Mouse (Mus musculus): ENCODE results near the gene Zfp146. TPM values are rescaled to one million over a fixed set of nuclear protein-coding genes. Genes with fewer than 3 reads are reported as not detected.
"Not testable (repeated sequence)": the region's sequence is repeated elsewhere in the genome, so short reads cannot be mapped to it uniquely, and the experiment has no call there.

The Zfp146 gene
- polyA plus RNA-seq, 1 experiment, result 15.8 TPM

DNA sequence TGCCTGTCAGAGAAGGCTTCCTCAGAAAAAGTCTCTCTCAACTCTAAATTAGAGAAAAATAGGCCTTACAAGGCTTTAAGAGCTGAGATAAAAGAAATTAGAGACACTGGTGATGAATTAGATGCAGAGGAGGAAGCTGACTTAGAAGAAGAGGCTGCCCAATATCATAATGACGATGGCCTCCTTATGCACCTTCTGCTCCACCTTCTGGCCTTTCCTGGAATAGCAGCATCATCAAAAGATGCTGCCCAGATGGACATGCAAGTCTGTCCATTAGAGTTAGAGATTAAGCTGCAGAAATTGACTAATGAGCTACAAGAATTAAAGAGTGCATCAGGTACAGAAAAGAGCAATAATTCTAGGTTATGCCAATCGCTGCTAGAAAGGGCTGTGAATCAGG is 35.8 kb upstream of the Zfp146 start:
- Histone ChIP-seq H3K27me3 (ENCODE audit: control insufficient read depth, insufficient read depth, insufficient read length) (no peaks in the 10 kb centered on the region), H3K4me3 (ENCODE audit: insufficient read depth, poor library complexity, severe bottlenecking) (no peak overlapping the region)
- TF ChIP-seq CTCF (IDR thresholded peaks at IDR 0.05; ENCODE audit: control insufficient read depth, insufficient read depth, insufficient read length) (peak; percentile 52), MAX (IDR thresholded peaks at IDR 0.05) (no peak)

DNA sequence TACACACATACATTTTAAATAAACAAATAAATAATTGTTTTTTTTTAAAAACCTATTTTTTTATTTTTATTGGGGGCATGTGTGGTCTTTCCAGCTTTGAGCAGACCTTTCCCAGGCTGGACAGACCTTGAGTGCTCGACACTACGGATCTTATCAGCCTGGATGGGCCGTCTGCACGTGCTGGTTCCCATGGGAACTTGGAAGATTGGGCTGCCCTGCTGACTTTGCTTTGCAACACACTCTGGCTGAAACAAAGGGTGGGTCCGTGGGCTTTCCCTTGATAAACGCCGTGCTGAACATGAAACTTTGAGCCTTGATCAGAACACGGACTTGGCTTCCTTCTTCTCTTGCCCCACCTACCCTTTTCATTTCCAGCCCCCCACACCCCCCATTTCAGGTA is 34.8 kb upstream of the Zfp146 start:
- Histone ChIP-seq H3K79me3 (ENCODE audit: low read depth) (no peaks in the 10 kb centered on the region), H3ac (ENCODE audit: control insufficient read depth, insufficient read length, low read depth) (no peak overlapping the region), H3K27me3 (ENCODE audit: control insufficient read depth, insufficient read depth, insufficient read length) (no peaks in the 10 kb centered on the region), H3K4me3 (ENCODE audit: insufficient read depth, poor library complexity, severe bottlenecking) (no peak overlapping the region), H3K79me2 (ENCODE audit: control insufficient read depth, insufficient read depth) (no peaks in the 10 kb centered on the region), H3K36me3 (ENCODE audit: control insufficient read depth, insufficient read depth) (no peaks in the 10 kb centered on the region)
- TF ChIP-seq CTCF (IDR thresholded peaks at IDR 0.05; ENCODE audit: control insufficient read depth, insufficient read depth, insufficient read length), result no peak
- TF ChIP-seq CEBPB (IDR thresholded peaks at IDR 0.05; ENCODE audit: low read depth), result no peak
- no peak for TF ChIP-seq FOSL1 (IDR thresholded peaks at IDR 0.05; ENCODE audit: insufficient read depth, low read length, poor library complexity, severe bottlenecking)
- TF ChIP-seq MYOG (IDR thresholded peaks at IDR 0.05; ENCODE audit: control insufficient read depth, extremely low read depth, insufficient read length), result no peak
- TF ChIP-seq MAX (IDR thresholded peaks at IDR 0.05), result no peak
- TF ChIP-seq USF1 (IDR thresholded peaks at IDR 0.05; ENCODE audit: low read depth), result no peak
- TF ChIP-seq MYOD1 (IDR thresholded peaks at IDR 0.05; ENCODE audit: control insufficient read depth, insufficient read length, low read depth), result no peak

More for the DNA sequence above, 35.8 kb upstream of the Zfp146 start:
- H3K79me3 ChIP-seq (ENCODE audit: low read depth), result no peaks in the 10 kb centered on the region
- H3K36me3 ChIP-seq (ENCODE audit: control insufficient read depth, insufficient read depth), result no peaks in the 10 kb centered on the region
- H3K79me2 ChIP-seq (ENCODE audit: control insufficient read depth, insufficient read depth), result no peaks in the 10 kb centered on the region
- H3ac ChIP-seq (ENCODE audit: control insufficient read depth, insufficient read length, low read depth), result no peak overlapping the region

- H3K79me3 ChIP-seq (ENCODE audit: low read depth), result no peaks in the 10 kb centered on the region
- H3K4me3 ChIP-seq (ENCODE audit: insufficient read depth, poor library complexity, severe bottlenecking), result no peak overlapping the region
- H3K36me3 ChIP-seq (ENCODE audit: control insufficient read depth, insufficient read depth), result no peaks in the 10 kb centered on the region
- no peak for TF ChIP-seq CTCF (IDR thresholded peaks at IDR 0.05; ENCODE audit: control insufficient read depth, insufficient read depth, insufficient read length)
- TF ChIP-seq MAX (IDR thresholded peaks at IDR 0.05), result no peak
- H3ac ChIP-seq (ENCODE audit: control insufficient read depth, insufficient read length, low read depth), result no peak overlapping the region
- no peaks in the 10 kb centered on the region for H3K79me2 ChIP-seq (ENCODE audit: control insufficient read depth, insufficient read depth)
- no peaks in the 10 kb centered on the region for H3K27me3 ChIP-seq (ENCODE audit: control insufficient read depth, insufficient read depth, insufficient read length)
These were observed 33.5 kb upstream of the Zfp146 start for GRCm38 (mm10) chr7:30202895-30203690.

DNA sequence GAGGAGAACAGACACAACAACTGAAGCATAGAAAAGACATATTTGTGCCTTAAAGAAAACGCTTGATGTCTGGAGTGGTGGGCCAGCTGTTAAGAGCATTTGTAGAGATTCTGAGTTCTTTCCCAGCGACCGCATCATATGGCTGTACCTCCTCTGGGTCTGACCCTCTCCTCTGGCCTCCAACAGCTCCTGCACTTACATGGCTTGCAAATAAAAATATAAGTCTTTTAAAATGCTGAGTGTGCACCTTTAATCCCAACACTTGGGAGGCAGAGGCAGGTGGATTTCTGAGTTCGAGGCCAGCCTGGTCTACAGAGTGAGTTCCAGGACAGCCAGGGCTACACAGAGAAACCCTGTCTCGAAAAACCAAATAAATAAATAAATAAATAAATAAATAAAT is 31.1 kb upstream of the Zfp146 start:
- not testable (repeated sequence) for H3ac ChIP-seq (ENCODE audit: control insufficient read depth, insufficient read length, low read depth); H3K4me3 ChIP-seq (ENCODE audit: insufficient read depth, poor library complexity, severe bottlenecking); H3K79me2 ChIP-seq (ENCODE audit: control insufficient read depth, insufficient read depth); H3K27me3 ChIP-seq (ENCODE audit: control insufficient read depth, insufficient read depth, insufficient read length); H3K79me3 ChIP-seq (ENCODE audit: low read depth); H3K36me3 ChIP-seq (ENCODE audit: control insufficient read depth, insufficient read depth)

DNA sequence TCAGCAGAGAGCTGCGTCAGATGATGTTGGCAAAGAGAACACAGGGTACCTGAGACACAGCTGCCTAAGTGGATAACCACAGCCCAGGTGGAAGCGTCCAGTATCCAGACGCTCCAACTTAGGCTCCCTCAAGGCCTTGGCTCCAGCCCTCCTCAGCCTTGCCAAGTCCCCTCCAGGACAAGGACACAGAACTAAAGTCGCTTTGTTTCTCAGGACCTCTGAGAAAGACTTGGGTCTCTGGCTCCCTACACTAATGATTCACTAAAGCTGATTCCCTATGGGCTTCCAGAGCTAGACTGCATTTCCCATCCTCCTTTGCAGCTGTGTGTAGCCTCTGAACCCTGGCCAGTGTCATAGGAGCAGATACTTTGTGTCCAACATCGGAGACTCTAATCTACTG is 30.6 kb upstream of the Zfp146 start:
- no peak for TF ChIP-seq CTCF (IDR thresholded peaks at IDR 0.05; ENCODE audit: control insufficient read depth, insufficient read depth, insufficient read length)
- H3K79me2 ChIP-seq (ENCODE audit: control insufficient read depth, insufficient read depth), result no peaks in the 10 kb centered on the region
- H3K79me3 ChIP-seq (ENCODE audit: low read depth), result no peaks in the 10 kb centered on the region
- no peak overlapping the region for H3K4me3 ChIP-seq (ENCODE audit: insufficient read depth, poor library complexity, severe bottlenecking)
- H3K36me3 ChIP-seq (ENCODE audit: control insufficient read depth, insufficient read depth), result no peaks in the 10 kb centered on the region
- no peaks in the 10 kb centered on the region for H3K27me3 ChIP-seq (ENCODE audit: control insufficient read depth, insufficient read depth, insufficient read length)
- no peak overlapping the region for H3ac ChIP-seq (ENCODE audit: control insufficient read depth, insufficient read length, low read depth)

GRCm38 (mm10) chr7:30199498-30200139 is 30.1 kb upstream of the Zfp146 start:
- H3K27me3 ChIP-seq (ENCODE audit: control insufficient read depth, insufficient read depth, insufficient read length), result no peaks in the 10 kb centered on the region
- no peaks in the 10 kb centered on the region for H3K79me3 ChIP-seq (ENCODE audit: low read depth)
- H3K36me3 ChIP-seq (ENCODE audit: control insufficient read depth, insufficient read depth), result no peaks in the 10 kb centered on the region
- no peak overlapping the region for H3ac ChIP-seq (ENCODE audit: control insufficient read depth, insufficient read length, low read depth)
- H3K79me2 ChIP-seq (ENCODE audit: control insufficient read depth, insufficient read depth), result peaks cover 3% of the 10 kb centered on the region
- TF ChIP-seq CEBPB (IDR thresholded peaks at IDR 0.05; ENCODE audit: low read depth) (no peak), CTCF (IDR thresholded peaks at IDR 0.05; ENCODE audit: control insufficient read depth, insufficient read depth, insufficient read length) (no peak), MAX (IDR thresholded peaks at IDR 0.05) (no peak), USF1 (IDR thresholded peaks at IDR 0.05; ENCODE audit: low read depth) (no peak), FOSL1 (IDR thresholded peaks at IDR 0.05; ENCODE audit: insufficient read depth, low read length, poor library complexity, severe bottlenecking) (no peak), MYOD1 (IDR thresholded peaks at IDR 0.05; ENCODE audit: control insufficient read depth, insufficient read length, low read depth) (no peak), MYOG (IDR thresholded peaks at IDR 0.05; ENCODE audit: control insufficient read depth, extremely low read depth, insufficient read length) (no peak)
- H3K4me3 ChIP-seq (ENCODE audit: insufficient read depth, poor library complexity, severe bottlenecking), result no peak overlapping the region
